Mouse (Mus musculus) testis, adult 2 months (tissue): ENCODE data around the gene Prex1. TPM values are rescaled to one million over a fixed set of nuclear protein-coding genes. Genes with fewer than 3 reads are reported as not detected.
"Not testable (repeated sequence)": the region's sequence is repeated elsewhere in the genome, so short reads cannot be mapped to it uniquely, and the experiment has no call there.

Experiments
- H3K27ac ChIP-seq: fragments of 200-500 bp; 2 replicates; pipeline ENCODE4 v1.5.1; 2012; ENCODE audit warnings: low read depth, low read length; ENCODE audit not compliant: control insufficient read depth, insufficient read depth
- H3K27me3 ChIP-seq: fragments of 200-500 bp; 2 replicates; pipeline ENCODE4 v1.6.1; 2012; ENCODE audit warnings: mild to moderate bottlenecking, low read length, moderate library complexity; ENCODE audit not compliant: control insufficient read depth, insufficient read depth
- H3K36me3 ChIP-seq: fragments of 200-500 bp; 2 replicates; pipeline ENCODE4 v1.6.1; 2012; ENCODE audit warnings: mild to moderate bottlenecking, low read length; ENCODE audit not compliant: control insufficient read depth, insufficient read depth
- H3K4me1 ChIP-seq: fragments of 200-500 bp; 2 replicates; pipeline ENCODE4 v1.6.1; 2012; ENCODE audit warnings: low read length; ENCODE audit not compliant: control insufficient read depth, insufficient read depth
- H3K4me3 ChIP-seq: fragments of 200-500 bp; 2 replicates; pipeline ENCODE4 v1.5.1; 2012; ENCODE audit warnings: low read depth, mild to moderate bottlenecking, low read length, moderate library complexity, mixed read lengths; ENCODE audit not compliant: control insufficient read depth
- CTCF ChIP-seq: fragments of 200-500 bp; IDR thresholded peaks from 2 replicates; pipeline ENCODE4 v1.5.1; 2012; ENCODE audit warnings: low read depth, mild to moderate bottlenecking, inconsistent platforms, low read length, moderate library complexity; ENCODE audit not compliant: control insufficient read depth, insufficient read depth, insufficient replicate concordance
- POLR2A ChIP-seq: fragments of 200-500 bp; IDR thresholded peaks from 2 replicates; pipeline ENCODE4 v1.6.1; 2012; ENCODE audit warnings: low read depth, mild to moderate bottlenecking, inconsistent platforms, low read length, moderate library complexity; ENCODE audit not compliant: control insufficient read depth
- polyA plus RNA-seq: library from polyadenylated mRNA; depleted of rRNA; stranded (reverse); fragments of >200 nt; gene quantifications from 2 replicates; pipeline ENCODE4 v1.2.3, GENCODE M21; 2012; rRNA removed

Prex1 gene
- polyA plus RNA-seq, result 13.6 and 14.5 TPM in 2 replicates

GRCm38 (mm10) chr2:166713690-166714426 lies at the start of gene Prex1:
Gene Prex1 (minus strand): TSS chr2:166713832.
- TF ChIP-seq CTCF, result no peak
- no peak for TF ChIP-seq POLR2A
- H3K4me1 ChIP-seq, result peaks cover 8% of the 10 kb centered on the region

GRCm38 (mm10) chr2:166757969-166758368 lies 44.3 kb upstream of the Prex1 start:
- Histone ChIP-seq H3K4me3 (no peak overlapping the region), H3K4me1 (0 out of 2 replicates have a peak, but pooled peaks cover 2% of the 10 kb centered on the region), H3K27ac (no peak overlapping the region), H3K36me3 (no peaks in the 10 kb centered on the region), H3K27me3 (no peaks in the 10 kb centered on the region)
- TF ChIP-seq POLR2A (no peak), CTCF (no peak)

More at GRCm38 (mm10) chr2:166713690-166714426, at the start of gene Prex1:
- Histone ChIP-seq H3K4me3 (peak within 1 kb of the TSS; percentile 81), H3K36me3 (no peaks in the 10 kb centered on the region), H3K27ac (no peak within 1 kb of the TSS; the same call in 1 of the 2 replicates), H3K27me3 (no peaks in the 10 kb centered on the region)

- H3K4me3 ChIP-seq, result no peak overlapping the region
- H3K36me3 ChIP-seq, result no peaks in the 10 kb centered on the region
- H3K27me3 ChIP-seq, result no peaks in the 10 kb centered on the region
- TF ChIP-seq CTCF, result no peak
- TF ChIP-seq POLR2A, result no peak
- 0 out of 2 replicates have a peak, but pooled peaks cover 2% of the 10 kb centered on the region for H3K4me1 ChIP-seq
- no peak overlapping the region for H3K27ac ChIP-seq
These were observed 41.1 kb upstream of the Prex1 start for GRCm38 (mm10) chr2:166754760-166755159.

- Histone ChIP-seq H3K4me3 (no peak overlapping the region), H3K4me1 (0 out of 2 replicates have a peak, but pooled peaks cover 2% of the 10 kb centered on the region), H3K36me3 (no peaks in the 10 kb centered on the region), H3K27ac (no peak overlapping the region), H3K27me3 (no peaks in the 10 kb centered on the region)
- no peak for TF ChIP-seq CTCF
- TF ChIP-seq POLR2A, result no peak
These were observed 40.6 kb upstream of the Prex1 start for GRCm38 (mm10) chr2:166754194-166754593.

- Histone ChIP-seq H3K27ac (no peak overlapping the region), H3K36me3 (no peaks in the 10 kb centered on the region), H3K4me1 (peaks cover 6% of the 10 kb centered on the region), H3K4me3 (no peak overlapping the region), H3K27me3 (no peaks in the 10 kb centered on the region)
- TF ChIP-seq POLR2A (no peak), CTCF (no peak)
These were observed 37.1 kb upstream of the Prex1 start for GRCm38 (mm10) chr2:166750620-166751191.

- not testable (repeated sequence) for H3K27me3 ChIP-seq, H3K4me3 ChIP-seq, H3K27ac ChIP-seq, H3K36me3 ChIP-seq, H3K4me1 ChIP-seq
These were observed 32.8 kb upstream of the Prex1 start for GRCm38 (mm10) chr2:166746261-166746913.

- no peaks in the 10 kb centered on the region for H3K27me3 ChIP-seq
- H3K36me3 ChIP-seq, result no peaks in the 10 kb centered on the region
- peaks cover 6% of the 10 kb centered on the region for H3K4me1 ChIP-seq
- no peak overlapping the region for H3K4me3 ChIP-seq
- H3K27ac ChIP-seq, result no peak overlapping the region
- no peak for TF ChIP-seq CTCF
These were observed 32.2 kb upstream of the Prex1 start for GRCm38 (mm10) chr2:166745849-166746248.
